Mouse (Mus musculus) lung, adult 2 months (tissue): ENCODE measurements around the gene Vax2. TPM values are rescaled to one million over a fixed set of nuclear protein-coding genes. Genes with fewer than 3 reads are reported as not detected.

Experiments
- DNase-seq: peaks from one replicate; pipeline ENCODE4 v3.0.0; 2022
- H3K4me1 ChIP-seq: fragments of 200-500 bp; 2 replicates; pipeline ENCODE4 v1.6.1; 2011; ENCODE audit warnings: low read length; ENCODE audit not compliant: control insufficient read depth, insufficient read depth
- H3K4me3 ChIP-seq: fragments of 200-500 bp; replicated peaks from 2 replicates; pipeline ENCODE3; 2011; ENCODE audit warnings: low read depth, mild to moderate bottlenecking, control low read depth, low read length; ENCODE audit errors: extremely low read depth
- CTCF ChIP-seq: fragments of 200-500 bp; IDR thresholded peaks from 2 replicates; pipeline ENCODE4 v1.5.1; 2011; ENCODE audit warnings: mild to moderate bottlenecking, low read length, control low read depth; ENCODE audit not compliant: insufficient read depth
- POLR2A ChIP-seq: fragments of 200-500 bp; IDR thresholded peaks from 2 replicates; pipeline ENCODE4 v1.6.1; 2011; ENCODE audit warnings: low read depth, mild to moderate bottlenecking, control low read depth, low read length, borderline replicate concordance; ENCODE audit errors: extremely low read depth
- WGBS: fragments of 180-500 bp; shearing (Covaris S2); methylation state at CpG from one replicate; pipeline ENCODE4 v1.1.7; 2018; 5-methylcytosine and 5-hydroxymethylcytosine counted together
- polyA plus RNA-seq: library from polyadenylated mRNA; depleted of rRNA; stranded (reverse); fragments of >200 nt; gene quantifications from 2 replicates; pipeline ENCODE4 v1.2.3, GENCODE M21; 2012; rRNA removed

The Vax2 gene
- polyA plus RNA-seq, 1 experiment, result not detected

- WGBS, result 86% methylated on average over 7 of the region's 7 CpGs
- Histone ChIP-seq H3K4me1 (peaks cover 7% of the 10 kb centered on the region), H3K4me3 (no peak overlapping the region)
- no peak for DNase-seq
- TF ChIP-seq POLR2A, result no peak
- no peak for TF ChIP-seq CTCF
Observed at GRCm38 (mm10) chr6:83778306-83778705, 67.2 kb downstream of the Vax2 start.

- H3K4me3 ChIP-seq, result no peak overlapping the region
- DNase-seq, result peak; percentile 40
- H3K4me1 ChIP-seq, result peaks cover 7% of the 10 kb centered on the region
- TF ChIP-seq POLR2A (no peak), CTCF (peak; percentile 82)
- WGBS, result 7% methylated on average over 5 of the region's 5 CpGs
Observed at GRCm38 (mm10) chr6:83779026-83779425, 68.0 kb downstream of the Vax2 start.

DNA sequence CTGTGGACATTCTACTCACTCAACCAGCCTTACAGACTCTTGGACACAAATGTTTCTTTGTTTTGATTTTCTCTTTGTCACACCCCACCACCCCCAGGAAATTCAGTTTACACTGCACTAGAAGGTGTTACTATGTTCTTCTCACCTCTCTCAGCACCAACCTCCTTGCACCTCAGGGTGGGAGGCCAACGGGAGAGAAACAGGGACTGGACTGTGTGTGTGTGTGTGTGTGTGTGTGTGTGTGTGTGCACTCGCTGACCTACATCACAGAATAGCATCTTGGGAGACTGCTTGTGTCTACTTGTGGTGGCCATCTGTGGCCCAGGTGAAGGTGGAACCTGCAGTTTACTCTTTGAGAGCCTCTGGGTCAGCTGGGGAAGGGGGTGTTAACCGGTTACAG lies 75.4 kb downstream of the Vax2 start:
- Histone ChIP-seq H3K4me3 (no peak overlapping the region), H3K4me1 (no peaks in the 10 kb centered on the region)
- 63% methylated on average over 3 of the region's 3 CpGs for WGBS
- TF ChIP-seq POLR2A, result no peak
- TF ChIP-seq CTCF, result no peak
- no peak for DNase-seq

Other genes with a start within 250 kb of the Vax2 start
- gene Dguok, start 204.3 kb upstream of the Vax2 start, polyA plus RNA-seq, result 54.9 and 55.5 TPM in 2 replicates
- 64.6 and 108 TPM in 2 replicates for gene Actg2, start 175.0 kb upstream of the Vax2 start, polyA plus RNA-seq
- 10.7 and 14.0 TPM in 2 replicates for gene Stambp, start 138.5 kb upstream of the Vax2 start, polyA plus RNA-seq
- not detected in 2 replicates for gene Clec4f, start 55.1 kb upstream of the Vax2 start, polyA plus RNA-seq
- gene Cd207, start 33.4 kb upstream of the Vax2 start, polyA plus RNA-seq, result 1.2 and 2.6 TPM in 2 replicates
- 6.1 and 7.7 TPM in 2 replicates for gene Atp6v1b1, start 31.7 kb downstream of the Vax2 start, polyA plus RNA-seq
- not detected in 2 replicates for gene Ankrd53, start 51.4 kb downstream of the Vax2 start, polyA plus RNA-seq
- 88.6 and 101 TPM in 2 replicates for gene Tex261, start 64.5 kb downstream of the Vax2 start, polyA plus RNA-seq
- gene Nagk, start 83.7 kb downstream of the Vax2 start, polyA plus RNA-seq, result 20.5 and 27.6 TPM in 2 replicates
- 10.0 and 12.3 TPM in 2 replicates for gene Paip2b, start 120.5 kb downstream of the Vax2 start, polyA plus RNA-seq
- 7.3 and 11.0 TPM in 2 replicates for gene Zfp638, start 155.8 kb downstream of the Vax2 start, polyA plus RNA-seq